Mouse (Mus musculus): ENCODE results near the gene AW209491.

DNA sequence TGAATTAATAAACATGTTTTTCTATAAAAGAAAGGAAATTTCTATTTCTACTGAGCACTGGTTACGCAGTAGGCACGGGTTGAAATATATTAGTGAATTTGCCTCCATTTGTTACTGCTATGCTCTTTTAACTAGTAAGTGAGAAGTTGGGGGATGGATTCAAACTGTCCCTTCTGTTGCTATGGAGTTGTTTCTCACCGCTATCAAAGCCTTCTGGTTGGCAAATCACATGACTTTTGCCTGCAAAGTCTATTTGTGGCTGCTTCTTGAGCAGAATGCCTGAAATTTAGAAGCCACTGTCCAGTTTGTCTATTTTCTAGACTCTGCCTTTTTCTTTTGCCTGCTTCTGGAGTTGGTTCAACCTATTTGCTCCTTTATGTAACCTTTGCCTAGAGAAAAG lies 49.6 kb upstream of the AW209491 start:
- TF ChIP-seq CTCF (IDR thresholded peaks at IDR 0.05; ENCODE audit: low read depth, low read length) (no peak), EP300 (IDR thresholded peaks at IDR 0.05; ENCODE audit: insufficient read depth, low read depth, low read length) (no peak), POLR2A (IDR thresholded peaks at IDR 0.05; ENCODE audit: insufficient read depth, low read length) (no peak)

All from ES-Bruce4 (cell line).